Mouse (Mus musculus) brain, embryonic 14.5 days (tissue): ENCODE data around the gene Myo6.

Source experiments
- CTCF ChIP-seq: fragments of 200-500 bp; IDR thresholded peaks from 2 replicates; pipeline ENCODE4 v1.5.1; 2012; ENCODE audit warnings: inconsistent platforms, mild to moderate bottlenecking, moderate library complexity, borderline replicate concordance; ENCODE audit not compliant: insufficient read depth, insufficient read length; ENCODE audit errors: extremely low read depth
- POLR2A ChIP-seq: fragments of 200-500 bp; IDR thresholded peaks from 2 replicates; pipeline ENCODE4 v1.6.1; 2012; ENCODE audit warnings: mild to moderate bottlenecking, inconsistent platforms, borderline replicate concordance; ENCODE audit not compliant: poor library complexity, insufficient read depth, insufficient read length, severe bottlenecking; ENCODE audit errors: extremely low read depth

- TF ChIP-seq POLR2A (no peak), CTCF (no peak)
Measured at GRCm38 (mm10) chr9:80165690-80166089, 859 bp downstream of the Myo6 start.
